Mouse (Mus musculus) bone marrow macrophage, adult 2 months (primary cell): ENCODE results near the gene Ccdc86.

ENCODE experiments used
- CTCF ChIP-seq: IDR thresholded peaks from 2 replicates; pipeline ENCODE4 v1.5.1; 2012; ENCODE audit warnings: low read depth, mild to moderate bottlenecking, low read length, moderate library complexity
- POLR2A ChIP-seq: IDR thresholded peaks from 2 replicates; pipeline ENCODE4 v1.6.1; 2012; ENCODE audit warnings: mild to moderate bottlenecking, low read depth, low read length, borderline replicate concordance

- no peak for TF ChIP-seq POLR2A
- no peak for TF ChIP-seq CTCF
These were observed 21.4 kb upstream of the Ccdc86 start for GRCm38 (mm10) chr19:10970457-10970856.
